Mouse (Mus musculus) lung, postnatal 36 days (tissue): ENCODE measurements at regions not wholly inside any gene's neighbourhood (a gene's known extent, or its start where the extent isn't known, plus 50 kb on each side); places are given as distances from the start of the nearest gene placed in this dataset.

ENCODE experiments used
- DNase-seq: peaks from one replicate; pipeline ENCODE4 v3.0.0; 2022; ENCODE audit warnings: mixed read lengths

DNA sequence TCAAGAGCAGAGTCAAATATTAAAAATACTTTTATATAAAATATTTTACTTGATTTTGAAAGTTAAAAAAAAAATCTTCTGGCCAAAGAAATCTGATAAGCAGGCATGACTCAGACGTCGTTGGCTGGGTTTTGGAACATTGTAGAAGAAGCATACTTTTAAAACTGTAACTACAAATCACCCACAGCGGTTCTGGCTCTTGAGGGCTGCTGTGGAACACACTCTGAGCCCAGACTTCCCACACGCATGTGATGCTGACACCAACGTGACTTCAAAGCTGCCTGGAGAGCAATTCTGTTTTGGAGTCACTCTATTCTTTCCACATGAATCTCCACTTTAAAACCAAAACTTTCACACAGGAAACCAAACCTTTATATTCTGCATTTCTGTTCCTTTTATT lies 1649.2 kb downstream of the Efnb2 start:
- peak; percentile 0 for DNase-seq

DNA sequence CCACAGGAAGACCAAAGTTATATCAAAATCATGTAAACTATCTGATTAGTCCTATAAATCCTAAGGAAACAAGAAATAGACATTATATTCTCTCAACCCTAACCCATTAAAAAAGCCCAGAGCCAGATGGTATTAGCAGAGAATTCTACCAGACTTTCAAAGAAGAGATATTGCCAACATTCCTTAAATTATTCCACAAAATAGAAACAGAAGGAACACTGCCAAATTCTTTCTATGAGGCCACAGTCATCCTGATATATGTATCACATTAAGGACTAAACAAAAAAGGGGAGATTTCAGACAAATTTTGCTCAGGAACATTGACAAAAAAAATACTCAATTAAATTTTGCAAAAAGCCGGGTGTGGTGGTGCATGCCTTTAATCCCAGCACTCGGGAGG lies 1669.5 kb downstream of the Efnb2 start:
- DNase-seq: no peak

DNA sequence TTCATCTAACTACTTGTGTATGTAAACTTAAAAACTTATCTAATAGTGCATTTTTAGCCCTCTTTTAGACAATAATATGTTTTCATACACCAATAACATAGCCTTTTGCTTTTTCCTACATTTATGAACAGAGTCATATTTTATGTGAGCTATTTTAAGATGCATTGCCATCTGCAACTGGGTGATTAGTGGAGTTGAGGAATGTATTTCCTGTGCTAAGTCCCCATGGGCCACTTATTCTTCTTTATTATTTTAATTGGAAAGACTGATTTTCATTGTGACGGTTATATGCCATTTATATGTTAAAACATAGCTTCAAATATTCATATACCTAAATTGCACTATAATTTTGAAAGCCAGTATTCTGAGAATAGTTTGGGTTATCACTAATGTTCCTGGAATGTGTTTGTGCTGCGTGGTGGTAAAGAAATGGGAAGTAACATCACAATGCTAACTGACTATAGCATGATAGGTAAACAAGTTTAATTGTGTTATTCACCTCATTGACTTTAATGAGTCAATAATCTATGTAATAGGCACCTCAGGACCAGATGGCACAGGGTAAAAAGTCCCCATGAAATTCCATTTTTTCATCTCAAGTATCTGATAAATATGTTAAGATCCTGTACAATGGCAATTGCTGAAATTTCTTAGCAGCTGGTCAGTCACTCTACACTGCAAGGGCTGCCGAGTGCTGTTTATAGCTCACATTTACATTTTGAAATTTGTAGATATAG lies 1671.5 kb downstream of the Efnb2 start:
- no peak for DNase-seq

DNA sequence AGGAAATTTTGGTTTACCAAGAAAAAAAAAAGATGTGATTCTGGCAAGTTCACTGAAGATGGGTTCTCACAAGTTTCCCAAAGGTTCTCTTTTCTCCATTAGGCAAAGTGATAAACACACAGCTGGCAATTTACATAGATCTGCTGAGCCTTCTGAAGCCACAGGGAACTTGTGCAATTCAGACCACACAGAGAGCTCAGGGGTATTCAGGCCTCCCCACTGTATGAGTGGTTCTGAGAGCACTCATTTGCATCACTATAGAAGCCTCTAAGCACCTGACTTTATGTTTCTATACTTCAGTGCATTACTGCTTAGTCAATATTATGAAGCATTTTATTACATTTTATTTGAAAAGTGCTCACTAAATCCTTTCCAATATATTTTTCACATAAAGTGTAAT lies 1687.1 kb downstream of the Efnb2 start:
- DNase-seq: no peak

GRCm38 (mm10) chr8:6963006-6963799 lies 1697.8 kb downstream of the Efnb2 start:
- DNase-seq: no peak

DNA sequence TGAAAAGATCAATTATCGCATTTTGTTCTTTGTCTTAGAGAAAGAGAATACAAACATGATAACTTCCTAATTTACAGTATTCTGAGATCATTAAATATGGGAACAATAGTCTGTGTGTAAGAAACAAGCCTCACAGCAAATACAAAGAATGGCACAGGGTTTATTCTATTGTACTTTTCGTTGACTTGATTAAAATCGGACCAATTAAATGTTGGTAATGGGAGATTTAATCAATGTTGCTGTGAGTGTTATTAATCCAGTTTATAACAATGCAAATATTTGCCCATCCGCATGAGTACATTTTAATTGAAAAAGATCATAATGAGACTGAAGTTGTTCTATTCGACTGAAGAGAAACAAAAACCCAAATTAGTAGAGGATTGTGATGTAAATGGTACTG lies 1703.0 kb downstream of the Efnb2 start:
- DNase-seq: no peak

- DNase-seq: no peak
These were observed 1706.8 kb downstream of the Efnb2 start for GRCm38 (mm10) chr8:6954251-6954650.

DNA sequence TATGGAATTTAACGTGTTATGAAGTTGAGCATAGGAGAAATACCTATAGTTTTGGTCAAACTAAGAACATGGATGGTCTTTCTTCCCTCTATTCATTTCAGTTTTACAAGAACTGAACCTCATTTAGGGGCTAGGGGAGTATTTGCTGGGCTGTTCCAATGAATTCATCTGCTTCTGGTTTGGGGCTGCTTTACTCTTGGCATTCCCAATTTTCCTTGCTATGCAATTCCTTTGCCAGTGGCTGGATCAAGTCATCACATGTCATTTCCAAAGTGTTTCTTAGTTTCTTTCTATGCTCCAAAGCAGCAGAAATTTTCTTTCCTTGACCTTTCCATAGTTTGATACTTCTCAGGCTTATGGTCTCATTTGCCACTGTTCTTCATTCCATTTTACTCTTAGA lies 1738.6 kb downstream of the Efnb2 start:
- DNase-seq: no peak

DNA sequence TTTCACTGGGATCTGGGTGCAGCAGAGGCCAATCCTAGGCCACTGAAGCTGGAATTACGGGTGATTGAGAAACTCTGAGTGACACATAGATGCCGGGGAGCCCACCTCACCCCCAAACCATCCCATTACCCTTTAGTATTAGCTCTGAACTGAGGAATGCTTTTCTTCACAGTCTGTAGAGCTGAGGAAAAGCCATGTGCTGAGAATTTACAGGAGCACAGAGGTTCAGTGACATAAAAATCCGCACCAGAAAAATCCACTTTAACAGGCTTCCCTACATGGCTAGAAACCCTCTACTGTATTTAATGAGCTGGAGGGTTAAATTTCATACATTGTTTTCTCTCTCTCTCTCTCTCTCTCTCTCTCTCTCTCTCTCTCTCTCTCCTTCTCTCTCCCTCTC lies 1753.4 kb downstream of the Efnb2 start:
- no peak for DNase-seq

GRCm38 (mm10) chr8:6891456-6891855 lies 1769.6 kb downstream of the Efnb2 start:
- no peak for DNase-seq

DNA sequence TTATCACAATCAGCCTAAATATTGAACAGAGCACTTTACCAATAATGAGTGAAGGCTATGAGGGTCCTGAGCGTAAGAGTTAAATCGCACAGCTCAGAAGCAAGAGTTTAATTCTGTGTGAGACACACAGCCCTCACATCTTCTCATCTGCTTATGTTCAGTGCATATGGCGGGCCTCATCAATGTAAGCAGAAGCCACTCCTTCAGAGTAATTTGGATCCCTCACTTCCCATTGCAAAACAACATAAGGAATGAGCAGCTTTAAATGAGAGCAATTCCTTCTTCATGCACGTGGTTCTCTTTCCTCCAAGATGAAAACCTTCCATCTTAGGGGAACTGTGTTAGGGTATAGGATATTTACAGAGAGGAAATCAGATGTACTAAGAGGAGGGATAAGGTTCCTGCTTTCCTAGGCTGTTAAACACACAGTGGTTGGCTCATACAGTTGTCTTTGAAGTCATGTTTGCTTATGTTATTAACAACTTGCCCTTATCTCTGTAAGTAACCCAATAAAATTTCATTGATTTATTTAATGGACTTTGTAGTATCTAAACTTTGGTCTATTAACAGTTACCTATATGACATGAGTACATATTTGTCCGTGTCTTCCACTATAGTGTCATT lies 1774.2 kb downstream of the Efnb2 start:
- DNase-seq: no peak

- no peak for DNase-seq
These were observed 1776.2 kb downstream of the Efnb2 start for GRCm38 (mm10) chr8:6884828-6885227.

- DNase-seq: no peak
These were observed 1777.5 kb upstream of the Slc10a2 start for GRCm38 (mm10) chr8:6882626-6883025.
